Mouse (Mus musculus): ENCODE results near the gene Cercam.
A peak's percentile ranks its signal among the peaks of the same experiment; 100 is the strongest.
"Not testable (repeated sequence)": the region's sequence is repeated elsewhere in the genome, so short reads cannot be mapped to it uniquely, and the experiment has no call there.

Cercam gene

GRCm38 (mm10) chr2:29853736-29854135 is 15.2 kb upstream of the Cercam start:
- DNase-seq (ENCODE audit: low read depth, low spot score): no peak

- no peak for DNase-seq (ENCODE audit: low read depth, low spot score)
Measured at GRCm38 (mm10) chr2:29855585-29856210, 13.3 kb upstream of the Cercam start.

GRCm38 (mm10) chr2:29856451-29857260 is 12.3 kb upstream of the Cercam start:
- no peak for DNase-seq (ENCODE audit: low read depth, low spot score)

- no peak for DNase-seq (ENCODE audit: low read depth, low spot score)
Measured at GRCm38 (mm10) chr2:29857341-29857740, 11.6 kb upstream of the Cercam start.

GRCm38 (mm10) chr2:29857967-29858366 is 11.0 kb upstream of the Cercam start:
- DNase-seq (ENCODE audit: low read depth, low spot score): no peak

- DNase-seq (ENCODE audit: low read depth, low spot score): peak; percentile 63
Measured at GRCm38 (mm10) chr2:29858748-29859473, 10.1 kb upstream of the Cercam start.

- DNase-seq (ENCODE audit: low read depth, low spot score): no peak
Measured at GRCm38 (mm10) chr2:29865125-29865524, 3.8 kb upstream of the Cercam start.

- peak; percentile 12 for DNase-seq (ENCODE audit: low read depth, low spot score)
Measured at GRCm38 (mm10) chr2:29869646-29870451, 885 bp downstream of the Cercam start.

- no peak for DNase-seq (ENCODE audit: low read depth, low spot score)
Measured at GRCm38 (mm10) chr2:29872581-29873295, 3.8 kb downstream of the Cercam start.

- DNase-seq (ENCODE audit: low read depth, low spot score): no peak
Measured at GRCm38 (mm10) chr2:29873801-29874200, 4.8 kb downstream of the Cercam start.

GRCm38 (mm10) chr2:29878061-29878460 is 9.1 kb downstream of the Cercam start:
- no peak for DNase-seq (ENCODE audit: low read depth, low spot score)

GRCm38 (mm10) chr2:29879191-29879590 is 10.2 kb downstream of the Cercam start:
- DNase-seq (ENCODE audit: low read depth, low spot score): no peak

- DNase-seq (ENCODE audit: low read depth, low spot score): no peak
Measured at GRCm38 (mm10) chr2:29879964-29880830, 11.2 kb downstream of the Cercam start.

- not testable (repeated sequence) for DNase-seq (ENCODE audit: low read depth, low spot score)
Measured at GRCm38 (mm10) chr2:29886659-29887292, 17.8 kb downstream of the Cercam start.

- peak; percentile 99 for DNase-seq (ENCODE audit: low read depth, low spot score)
Measured at GRCm38 (mm10) chr2:29889066-29889944, 20.3 kb downstream of the Cercam start, which contains the start of gene Odf2. TSS of gene Odf2 (plus strand) at chr2:29889221.

GRCm38 (mm10) chr2:29889991-29890833 is 21.2 kb downstream of the Cercam start:
- DNase-seq (ENCODE audit: low read depth, low spot score): peak; percentile 68

- no peak for DNase-seq (ENCODE audit: low read depth, low spot score)
Measured at GRCm38 (mm10) chr2:29891773-29892172, 22.8 kb downstream of the Cercam start.
